Mouse (Mus musculus): ENCODE data around the gene Tvp23a. TPM values are rescaled to one million over a fixed set of nuclear protein-coding genes. Genes with fewer than 3 reads are reported as not detected.
A peak's percentile ranks its signal among the peaks of the same experiment; 100 is the strongest.

Gene Tvp23a
- polyA plus RNA-seq, 1 experiment from 2014 or later, result 6.8 TPM

GRCm38 (mm10) chr16:10486993-10487392, 39.8 kb upstream of the Tvp23a start:
- no peaks in the 10 kb centered on the region for H3K9me3 ChIP-seq (ENCODE audit: control insufficient read depth, low read length)
- no peak overlapping the region for H3K27ac ChIP-seq (ENCODE audit: low read length)
- H3K36me3 ChIP-seq (ENCODE audit: control insufficient read depth, insufficient read depth, low read length), result no peaks in the 10 kb centered on the region
- H3K4me1 ChIP-seq (ENCODE audit: control insufficient read depth, insufficient read depth, low read length), result no peaks in the 10 kb centered on the region
- H3K27me3 ChIP-seq (replicated peaks; ENCODE audit: control insufficient read depth, insufficient read depth, low read length), result peaks cover 19% of the 10 kb centered on the region; the same call in 1 of the 2 replicates
- H3K9ac ChIP-seq (ENCODE audit: low read depth, low read length), result no peak overlapping the region
- H3K4me2 ChIP-seq (ENCODE audit: low read depth, low read length), result no peak overlapping the region
- H3K4me3 ChIP-seq (ENCODE audit: low read length), result no peak overlapping the region
- ATAC-seq, result no peak
- WGBS, result 78% methylated on average over 3 of the region's 3 CpGs

DNA sequence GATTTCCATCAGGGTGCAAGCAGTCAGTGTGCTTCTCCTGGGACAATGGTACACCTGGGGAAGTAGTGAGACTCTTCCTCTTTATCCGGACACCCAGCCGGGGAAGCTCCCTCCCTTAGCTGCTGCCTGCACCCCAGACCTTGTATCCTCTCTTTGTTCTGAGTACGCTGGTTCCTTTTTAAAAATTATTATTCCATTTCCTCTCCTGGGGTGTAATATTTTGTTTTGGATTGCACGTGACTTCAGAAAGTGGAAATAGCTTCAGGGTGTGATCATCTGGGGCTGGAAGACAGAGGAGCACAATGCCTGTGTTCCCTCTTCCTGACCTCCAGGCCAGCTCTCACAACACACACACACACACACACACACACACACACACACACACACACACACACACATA, 35.2 kb upstream of the Tvp23a start:
- Histone ChIP-seq H3K4me1 (ENCODE audit: control insufficient read depth, insufficient read depth, low read length) (no peaks in the 10 kb centered on the region), H3K4me2 (ENCODE audit: low read depth, low read length) (no peak overlapping the region), H3K9ac (ENCODE audit: low read depth, low read length) (no peak overlapping the region), H3K36me3 (ENCODE audit: control insufficient read depth, insufficient read depth, low read length) (no peaks in the 10 kb centered on the region), H3K4me3 (ENCODE audit: low read length) (no peak overlapping the region), H3K27me3 (replicated peaks; ENCODE audit: control insufficient read depth, insufficient read depth, low read length) (no peaks in the 10 kb centered on the region), H3K27ac (ENCODE audit: low read length) (no peak overlapping the region), H3K9me3 (ENCODE audit: control insufficient read depth, low read length) (no peaks in the 10 kb centered on the region)
- no peak for ATAC-seq
- 55% methylated on average over 4 of the region's 4 CpGs for WGBS

GRCm38 (mm10) chr16:10479857-10480256, 32.7 kb upstream of the Tvp23a start, which contains the start of gene Ciita:
Gene Ciita, plus strand, starts transcription at chr16:10480059.
- Histone ChIP-seq H3K36me3 (ENCODE audit: control insufficient read depth, insufficient read depth, low read length) (no peaks in the 10 kb centered on the region), H3K9ac (ENCODE audit: low read depth, low read length) (no peak within 1 kb of the TSS), H3K27me3 (replicated peaks; ENCODE audit: control insufficient read depth, insufficient read depth, low read length) (no peaks in the 10 kb centered on the region), H3K4me3 (ENCODE audit: low read length) (no peak within 1 kb of the TSS), H3K27ac (ENCODE audit: low read length) (no peak within 1 kb of the TSS), H3K4me1 (ENCODE audit: control insufficient read depth, insufficient read depth, low read length) (no peaks in the 10 kb centered on the region), H3K9me3 (ENCODE audit: control insufficient read depth, low read length) (no peaks in the 10 kb centered on the region), H3K4me2 (ENCODE audit: low read depth, low read length) (no peak within 1 kb of the TSS)
- no peak for ATAC-seq
- 79% methylated on average over 5 of the region's 5 CpGs for WGBS

- H3K4me3 ChIP-seq (ENCODE audit: low read length), result no peak overlapping the region
- H3K27me3 ChIP-seq (replicated peaks; ENCODE audit: control insufficient read depth, insufficient read depth, low read length), result no peaks in the 10 kb centered on the region
- no peak overlapping the region for H3K9ac ChIP-seq (ENCODE audit: low read depth, low read length)
- H3K27ac ChIP-seq (ENCODE audit: low read length), result no peak overlapping the region
- no peaks in the 10 kb centered on the region for H3K4me1 ChIP-seq (ENCODE audit: control insufficient read depth, insufficient read depth, low read length)
- no peak for ATAC-seq
- H3K4me2 ChIP-seq (ENCODE audit: low read depth, low read length), result no peak overlapping the region
- no peaks in the 10 kb centered on the region for H3K36me3 ChIP-seq (ENCODE audit: control insufficient read depth, insufficient read depth, low read length)
- no peaks in the 10 kb centered on the region for H3K9me3 ChIP-seq (ENCODE audit: control insufficient read depth, low read length)
- 67% methylated on average over 2 of the region's 2 CpGs for WGBS
Measured at GRCm38 (mm10) chr16:10475919-10476318, 28.8 kb upstream of the Tvp23a start.

- H3K36me3 ChIP-seq (ENCODE audit: control insufficient read depth, insufficient read depth, low read length), result no peaks in the 10 kb centered on the region
- no peak overlapping the region for H3K27ac ChIP-seq (ENCODE audit: low read length)
- 35% methylated on average over 3 of the region's 3 CpGs for WGBS
- no peak overlapping the region for H3K4me2 ChIP-seq (ENCODE audit: low read depth, low read length)
- no peak for ATAC-seq
- H3K9ac ChIP-seq (ENCODE audit: low read depth, low read length), result no peak overlapping the region
- H3K27me3 ChIP-seq (replicated peaks; ENCODE audit: control insufficient read depth, insufficient read depth, low read length), result no peaks in the 10 kb centered on the region
- no peaks in the 10 kb centered on the region for H3K4me1 ChIP-seq (ENCODE audit: control insufficient read depth, insufficient read depth, low read length)
- H3K4me3 ChIP-seq (ENCODE audit: low read length), result no peak overlapping the region
- no peaks in the 10 kb centered on the region for H3K9me3 ChIP-seq (ENCODE audit: control insufficient read depth, low read length)
Measured at GRCm38 (mm10) chr16:10474956-10475355, 27.8 kb upstream of the Tvp23a start.

- Histone ChIP-seq H3K27me3 (replicated peaks; ENCODE audit: control insufficient read depth, insufficient read depth, low read length) (no peaks in the 10 kb centered on the region), H3K36me3 (ENCODE audit: control insufficient read depth, insufficient read depth, low read length) (no peaks in the 10 kb centered on the region), H3K27ac (ENCODE audit: low read length) (peak overlapping the region; percentile 63), H3K4me2 (ENCODE audit: low read depth, low read length) (no peak overlapping the region), H3K9ac (ENCODE audit: low read depth, low read length) (no peak overlapping the region), H3K4me3 (ENCODE audit: low read length) (no peak overlapping the region), H3K4me1 (ENCODE audit: control insufficient read depth, insufficient read depth, low read length) (no peaks in the 10 kb centered on the region), H3K9me3 (ENCODE audit: control insufficient read depth, low read length) (no peaks in the 10 kb centered on the region)
- peak; percentile 95 for ATAC-seq
- 76% methylated on average over 3 of the region's 3 CpGs for WGBS
Measured at GRCm38 (mm10) chr16:10471950-10472349, 24.8 kb upstream of the Tvp23a start.

- Histone ChIP-seq H3K9me3 (ENCODE audit: control insufficient read depth, low read length) (no peaks in the 10 kb centered on the region), H3K27ac (ENCODE audit: low read length) (no peak overlapping the region), H3K9ac (ENCODE audit: low read depth, low read length) (no peak overlapping the region), H3K36me3 (ENCODE audit: control insufficient read depth, insufficient read depth, low read length) (no peaks in the 10 kb centered on the region), H3K4me2 (ENCODE audit: low read depth, low read length) (no peak overlapping the region), H3K4me1 (ENCODE audit: control insufficient read depth, insufficient read depth, low read length) (0 out of 2 replicates have a peak, but pooled peaks cover 3% of the 10 kb centered on the region), H3K27me3 (replicated peaks; ENCODE audit: control insufficient read depth, insufficient read depth, low read length) (no peaks in the 10 kb centered on the region), H3K4me3 (ENCODE audit: low read length) (no peak overlapping the region)
- no peak for ATAC-seq
- WGBS, result 70% methylated on average over 1 of the region's 1 CpGs
Measured at GRCm38 (mm10) chr16:10468201-10468600, 21.0 kb upstream of the Tvp23a start.

GRCm38 (mm10) chr16:10467391-10468107, 20.4 kb upstream of the Tvp23a start:
- H3K4me1 ChIP-seq (ENCODE audit: control insufficient read depth, insufficient read depth, low read length), result 0 out of 2 replicates have a peak, but pooled peaks cover 3% of the 10 kb centered on the region
- no peaks in the 10 kb centered on the region for H3K9me3 ChIP-seq (ENCODE audit: control insufficient read depth, low read length)
- H3K9ac ChIP-seq (ENCODE audit: low read depth, low read length), result no peak overlapping the region
- no peak overlapping the region for H3K4me3 ChIP-seq (ENCODE audit: low read length)
- H3K27ac ChIP-seq (ENCODE audit: low read length), result no peak overlapping the region
- 43% methylated on average over 11 of the region's 11 CpGs for WGBS
- no peaks in the 10 kb centered on the region for H3K27me3 ChIP-seq (replicated peaks; ENCODE audit: control insufficient read depth, insufficient read depth, low read length)
- no peak for ATAC-seq
- no peak overlapping the region for H3K4me2 ChIP-seq (ENCODE audit: low read depth, low read length)
- no peaks in the 10 kb centered on the region for H3K36me3 ChIP-seq (ENCODE audit: control insufficient read depth, insufficient read depth, low read length)

DNA sequence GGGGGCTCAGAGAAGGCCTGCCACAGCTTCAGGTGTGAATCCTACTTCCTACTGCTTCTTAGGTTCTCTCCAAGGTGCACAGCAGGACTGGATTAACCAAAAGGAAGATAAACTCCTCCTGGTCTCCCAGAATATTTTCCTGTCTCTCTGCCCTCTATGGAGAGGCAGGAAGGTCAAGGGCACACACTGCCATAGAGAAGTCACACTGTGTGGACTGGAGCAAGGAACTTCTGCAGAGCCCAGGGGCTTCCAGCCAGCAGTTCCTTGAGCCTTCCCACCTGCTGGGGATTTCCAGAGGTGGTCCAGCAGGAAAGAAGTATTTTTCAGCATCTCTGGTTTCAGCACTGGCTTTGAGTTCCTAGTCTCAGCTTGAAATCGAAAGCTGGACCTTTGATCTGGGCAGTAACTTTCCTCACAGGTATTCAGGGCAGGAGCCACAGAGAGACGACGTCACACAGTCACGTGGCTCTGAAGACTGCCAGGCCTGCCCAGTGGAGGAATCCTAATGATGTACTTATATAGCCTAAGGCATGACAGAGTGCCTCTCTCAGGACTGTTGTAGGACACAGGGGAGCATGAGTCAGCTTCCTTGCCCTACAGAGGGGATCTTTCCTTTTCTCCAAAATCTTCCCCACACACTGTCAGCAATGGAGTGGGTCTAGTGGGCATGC, 18.0 kb upstream of the Tvp23a start:
- Histone ChIP-seq H3K27me3 (replicated peaks; ENCODE audit: control insufficient read depth, insufficient read depth, low read length) (no peaks in the 10 kb centered on the region), H3K4me3 (ENCODE audit: low read length) (no peak overlapping the region), H3K4me2 (ENCODE audit: low read depth, low read length) (no peak overlapping the region), H3K9ac (ENCODE audit: low read depth, low read length) (no peak overlapping the region), H3K9me3 (ENCODE audit: control insufficient read depth, low read length) (no peaks in the 10 kb centered on the region), H3K27ac (ENCODE audit: low read length) (no peak overlapping the region), H3K36me3 (ENCODE audit: control insufficient read depth, insufficient read depth, low read length) (no peaks in the 10 kb centered on the region), H3K4me1 (ENCODE audit: control insufficient read depth, insufficient read depth, low read length) (0 out of 2 replicates have a peak, but pooled peaks cover 3% of the 10 kb centered on the region)
- ATAC-seq, result peak; percentile 96
- WGBS, result 17% methylated on average over 4 of the region's 4 CpGs
